Mouse (Mus musculus): ENCODE results near the gene Lgr4.

Gene Lgr4

GRCm38 (mm10) chr2:109953048-109953717, 35.7 kb downstream of the Lgr4 start:
- DNase-seq: no peak

DNA sequence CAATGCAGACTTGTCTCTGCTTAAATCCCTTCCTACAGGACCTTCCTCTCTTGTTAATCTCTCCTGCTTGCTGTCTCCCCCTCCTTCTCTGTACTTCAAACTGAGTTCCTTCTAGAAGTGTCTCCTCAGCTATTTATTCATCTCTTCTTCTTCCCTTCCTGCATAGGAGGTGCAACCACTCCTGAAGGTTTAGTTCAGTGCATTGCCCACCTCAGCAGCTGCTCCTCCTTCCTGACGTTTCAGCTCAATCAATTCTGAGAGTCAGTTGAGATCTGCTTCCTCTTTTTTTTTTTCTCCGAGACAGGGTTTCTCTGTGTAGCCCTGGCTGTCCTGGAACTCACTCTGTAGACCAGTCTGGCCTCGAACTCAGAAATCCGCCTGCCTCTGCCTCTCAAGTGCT, 36.4 kb downstream of the Lgr4 start:
- no peak for DNase-seq

GRCm38 (mm10) chr2:109955060-109955459, 37.6 kb downstream of the Lgr4 start:
- no peak for DNase-seq

GRCm38 (mm10) chr2:109955910-109956309, 38.5 kb downstream of the Lgr4 start:
- no peak for DNase-seq

- DNase-seq: no peak
These were observed 39.3 kb downstream of the Lgr4 start for GRCm38 (mm10) chr2:109956785-109957184.

DNA sequence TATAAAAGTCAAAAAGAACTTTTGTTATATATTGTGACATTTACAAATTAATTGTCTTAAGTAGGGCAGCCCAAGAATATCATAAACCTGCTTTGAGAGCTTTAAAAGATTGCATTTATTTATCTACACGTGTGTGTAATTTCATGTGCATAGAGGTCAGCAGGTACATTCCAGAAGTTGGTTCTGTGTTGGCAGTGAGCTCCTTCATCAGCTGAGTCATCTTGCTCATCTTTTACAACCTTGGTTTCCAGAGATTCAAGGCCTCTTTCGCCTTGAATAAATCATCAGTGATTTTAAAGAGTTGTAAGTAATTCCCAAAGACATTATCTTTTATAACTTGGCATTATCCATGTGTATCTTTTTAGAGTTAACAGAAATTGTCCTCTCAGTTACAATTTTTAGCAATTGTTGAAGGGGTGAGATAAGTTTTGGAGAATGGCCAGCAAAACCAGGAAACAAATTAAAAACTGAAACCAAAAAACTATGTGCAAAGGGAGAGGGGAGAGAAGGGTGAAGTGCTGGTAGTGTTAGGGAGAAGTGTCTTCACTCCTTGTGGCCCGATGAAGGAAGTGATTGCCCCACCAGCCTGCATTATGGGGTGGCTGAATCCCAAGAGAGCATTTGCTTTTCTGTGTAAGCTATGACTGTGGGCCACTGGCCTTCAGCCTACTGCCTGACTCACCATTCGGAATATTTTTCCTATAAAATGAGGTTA, 41.4 kb downstream of the Lgr4 start:
- no peak for DNase-seq

DNA sequence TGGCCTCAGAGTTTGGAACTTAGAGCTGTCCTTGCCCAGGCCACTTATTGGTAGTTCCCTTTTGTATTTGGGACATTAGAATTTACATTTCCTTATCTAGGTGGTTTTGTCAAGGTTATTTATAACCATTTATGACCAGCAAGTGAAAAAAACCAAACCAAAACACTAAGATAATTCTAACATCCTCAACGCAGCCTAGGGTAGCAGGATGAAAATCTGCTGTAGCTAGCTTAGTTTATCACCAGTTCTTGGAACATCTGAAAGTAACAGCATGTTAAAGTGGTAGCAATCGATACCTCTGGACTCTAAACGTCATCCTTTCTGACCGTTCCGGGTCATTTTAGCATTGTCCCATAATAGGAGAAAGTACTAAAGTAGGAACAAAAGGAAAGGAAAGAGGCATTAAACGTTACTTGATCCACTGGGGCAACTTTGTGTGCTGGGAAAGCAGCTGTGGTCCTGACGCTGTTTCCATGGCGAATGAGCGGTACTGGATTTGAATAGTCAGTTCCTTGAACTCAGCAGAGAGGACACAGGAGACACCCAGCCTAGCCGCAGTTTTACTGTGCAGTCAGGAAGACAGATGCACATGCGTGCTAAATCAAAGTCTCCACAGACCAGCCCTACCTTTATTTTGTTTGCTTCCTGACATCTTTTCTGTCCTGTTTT, 42.1 kb downstream of the Lgr4 start:
- DNase-seq: no peak

GRCm38 (mm10) chr2:109960246-109960645, 42.8 kb downstream of the Lgr4 start:
- DNase-seq: no peak

GRCm38 (mm10) chr2:109961174-109961573, 43.7 kb downstream of the Lgr4 start:
- DNase-seq: no peak

DNA sequence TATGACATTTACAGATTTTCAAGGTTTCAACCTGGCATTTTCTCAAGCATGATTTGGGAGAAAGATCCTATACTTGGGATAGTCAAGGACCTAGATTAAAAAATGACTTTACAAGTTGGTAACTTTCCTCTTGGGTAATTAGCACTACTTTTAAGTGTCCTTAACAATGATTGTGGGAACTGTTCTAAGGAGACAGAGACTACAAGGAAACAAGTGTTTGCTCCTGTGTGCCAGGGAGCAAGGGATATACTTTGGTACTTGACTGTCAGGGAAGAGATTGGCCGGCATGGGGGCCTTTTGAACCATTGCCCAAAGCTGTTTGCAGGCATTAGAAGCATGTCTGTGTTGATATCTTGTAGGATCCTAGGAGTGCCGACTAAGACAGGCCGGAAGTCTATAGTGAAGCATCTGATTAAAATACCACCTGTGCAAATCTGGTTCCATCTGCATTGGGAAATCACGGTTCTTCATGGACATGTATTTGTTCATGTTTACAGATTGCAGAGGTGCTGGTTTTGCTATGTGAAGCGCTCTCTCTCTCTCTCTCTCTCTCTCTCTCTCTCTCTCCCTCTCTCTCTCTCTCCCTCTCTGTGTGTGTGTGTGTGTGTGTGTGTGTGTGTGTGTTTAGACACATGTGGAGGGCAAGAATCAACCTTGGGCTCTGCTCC, 46.3 kb downstream of the Lgr4 start:
- DNase-seq: no peak

GRCm38 (mm10) chr2:109965753-109966420, 48.4 kb downstream of the Lgr4 start:
- no peak for DNase-seq

DNA sequence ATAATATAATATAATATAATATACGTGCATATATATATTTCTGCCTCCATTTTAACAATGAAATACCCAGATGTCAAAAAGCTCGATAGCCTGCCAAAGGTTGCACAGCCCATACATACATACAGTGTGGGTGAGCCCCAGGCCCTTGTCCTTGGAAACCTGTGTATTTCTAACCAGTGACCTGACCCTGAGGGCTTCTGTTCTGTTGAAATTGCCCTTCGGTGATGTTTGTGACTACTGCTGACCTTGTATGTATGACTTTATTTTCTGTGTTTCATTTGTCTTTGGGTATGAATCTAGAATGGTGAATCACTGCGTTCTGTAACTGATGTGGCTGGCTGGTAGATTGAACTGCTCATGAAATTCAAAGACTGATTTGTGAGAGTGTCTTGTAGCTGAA, 49.4 kb downstream of the Lgr4 start:
- DNase-seq: no peak

DNA sequence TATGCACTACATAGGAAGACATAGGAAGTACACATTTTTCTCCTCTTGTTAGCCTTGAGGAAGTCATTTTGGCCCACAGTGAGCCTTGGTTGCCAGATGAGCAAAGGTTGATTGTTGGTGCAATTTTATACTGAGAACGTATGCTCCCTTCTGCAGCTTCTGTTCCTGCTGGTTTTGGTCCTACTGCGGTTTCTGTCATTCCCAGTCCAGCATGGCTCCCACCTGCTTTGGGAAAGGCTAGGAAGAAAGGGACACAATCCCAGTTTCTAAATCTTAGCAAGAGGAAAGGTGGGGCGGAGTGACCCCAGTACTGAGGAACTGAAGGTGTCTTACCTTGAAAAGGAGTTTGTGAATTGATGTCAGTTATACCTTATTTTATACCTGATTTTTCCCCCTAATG, 51.9 kb downstream of the Lgr4 start:
- no peak for DNase-seq

DNA sequence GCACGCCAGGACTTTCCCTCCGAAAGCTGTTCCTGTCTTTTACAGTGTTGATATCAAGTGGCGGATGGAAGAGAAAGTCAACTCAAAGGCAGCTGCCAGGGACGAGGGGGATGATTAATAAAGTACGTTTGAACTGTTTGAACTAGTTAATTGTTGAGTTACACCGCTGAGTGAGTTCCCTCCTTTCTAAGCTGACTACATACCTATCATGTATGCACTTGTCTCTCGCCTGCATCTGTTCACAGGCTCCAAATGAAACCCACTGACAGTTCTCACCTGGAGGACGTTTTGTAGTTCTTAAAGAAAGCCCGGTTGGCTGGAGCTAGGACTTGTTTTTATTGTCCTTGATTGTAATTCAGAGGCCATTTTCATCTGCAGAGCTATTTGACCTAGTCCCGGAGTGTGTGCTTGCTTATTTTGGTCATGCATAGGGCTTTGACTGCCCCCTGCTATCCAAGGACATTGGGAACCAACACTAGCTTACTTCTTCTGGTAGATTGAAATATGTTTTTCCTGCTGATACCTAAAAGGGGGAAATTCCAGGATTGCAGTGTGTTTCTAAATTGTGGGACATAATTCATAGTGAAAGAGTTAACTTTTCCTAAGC, 52.6 kb downstream of the Lgr4 start:
- DNase-seq: no peak

DNA sequence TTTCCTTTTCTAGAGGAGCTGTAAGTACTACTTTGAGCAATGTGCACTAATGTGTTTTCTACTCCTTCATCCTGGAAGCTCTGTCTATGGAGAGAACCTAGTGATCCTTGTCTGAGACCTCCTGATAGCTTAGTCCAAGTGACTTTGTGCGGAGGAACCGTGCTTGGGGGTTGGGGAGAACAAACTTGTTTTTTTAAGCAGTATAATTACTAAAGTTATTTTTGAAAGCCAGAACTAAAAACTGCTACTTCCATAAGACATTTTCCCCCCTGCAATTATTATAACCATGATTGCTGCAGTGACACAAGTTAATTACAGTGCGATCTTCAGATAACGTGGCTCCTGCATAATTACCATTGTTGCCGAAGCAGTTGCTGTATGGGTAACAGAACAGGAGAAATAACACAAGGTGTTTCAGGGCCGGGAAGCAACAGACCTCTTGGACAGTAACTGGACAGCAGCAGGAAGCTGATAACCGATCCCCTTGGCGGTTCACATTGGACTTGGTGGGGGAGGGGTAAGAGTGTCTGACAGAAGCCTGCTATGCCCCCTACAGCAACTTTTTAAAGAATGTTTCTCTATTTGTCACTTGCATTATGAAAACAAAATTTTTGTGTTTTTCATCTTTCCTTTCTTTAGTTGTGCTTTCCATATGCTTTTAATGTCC, 53.4 kb downstream of the Lgr4 start:
- DNase-seq: no peak

DNA sequence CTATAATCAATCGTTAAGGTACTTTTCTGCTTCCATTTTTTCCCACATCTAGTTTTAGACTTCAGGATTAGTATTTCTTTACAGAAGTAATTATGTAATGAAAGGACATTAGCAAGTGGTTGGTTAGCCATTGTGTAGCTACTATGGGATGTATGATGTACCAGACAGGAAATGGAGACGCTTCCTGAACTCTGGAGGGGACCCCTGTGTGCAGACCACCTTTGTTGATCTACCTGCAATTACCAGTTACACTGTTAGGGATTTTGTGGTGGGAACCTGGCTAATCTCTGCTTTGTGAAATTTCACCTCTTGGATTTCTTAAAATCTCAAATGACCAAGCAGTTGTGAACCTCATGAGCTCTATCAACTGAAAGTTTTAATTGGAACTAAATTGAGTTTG, 54.9 kb downstream of the Lgr4 start:
- DNase-seq: no peak

- DNase-seq: no peak
These were observed 55.5 kb downstream of the Lgr4 start for GRCm38 (mm10) chr2:109972922-109973321.

DNA sequence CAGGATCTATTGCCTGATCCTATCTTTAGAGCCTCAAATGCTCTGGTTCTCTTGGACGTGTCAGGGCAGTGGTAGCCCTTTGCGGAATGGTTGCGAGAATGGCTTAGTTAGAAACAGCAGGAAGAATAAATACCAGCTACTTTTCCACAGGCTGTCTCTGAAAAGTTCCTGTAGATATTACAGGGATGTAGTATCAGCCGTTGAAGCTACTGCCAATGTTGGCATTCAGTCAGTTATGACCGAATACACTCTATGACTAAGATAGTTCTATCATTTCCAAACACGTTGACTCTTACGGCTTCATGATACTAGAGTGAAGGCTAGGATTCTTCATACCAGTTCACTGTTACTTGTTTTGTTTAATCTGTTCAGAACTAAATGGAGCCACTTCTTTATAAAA, 57.4 kb downstream of the Lgr4 start:
- no peak for DNase-seq

GRCm38 (mm10) chr2:109976181-109976580, 58.7 kb downstream of the Lgr4 start:
- DNase-seq: no peak

DNA sequence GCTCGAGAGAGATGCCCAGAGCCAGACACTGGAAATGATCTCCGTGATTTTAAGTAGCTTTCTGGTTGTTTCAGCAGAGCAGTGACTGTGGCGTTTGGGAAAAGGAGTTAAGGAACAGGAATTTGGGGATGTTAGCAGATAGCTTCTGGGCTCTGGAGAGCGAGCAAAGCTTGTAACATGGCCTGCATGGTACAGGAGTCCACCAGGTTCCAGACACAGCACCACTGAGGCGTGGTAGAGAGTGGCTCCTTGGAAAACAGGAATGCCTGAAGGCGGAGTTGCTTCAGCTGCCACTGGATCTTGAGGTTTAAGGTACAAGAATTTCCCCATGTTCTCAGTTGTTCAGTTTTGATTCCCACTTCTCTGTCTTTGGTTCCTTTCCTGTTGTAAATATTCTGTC, 59.9 kb downstream of the Lgr4 start:
- DNase-seq: no peak

- no peak for DNase-seq
These were observed 61.8 kb downstream of the Lgr4 start for GRCm38 (mm10) chr2:109979209-109979608.

DNA sequence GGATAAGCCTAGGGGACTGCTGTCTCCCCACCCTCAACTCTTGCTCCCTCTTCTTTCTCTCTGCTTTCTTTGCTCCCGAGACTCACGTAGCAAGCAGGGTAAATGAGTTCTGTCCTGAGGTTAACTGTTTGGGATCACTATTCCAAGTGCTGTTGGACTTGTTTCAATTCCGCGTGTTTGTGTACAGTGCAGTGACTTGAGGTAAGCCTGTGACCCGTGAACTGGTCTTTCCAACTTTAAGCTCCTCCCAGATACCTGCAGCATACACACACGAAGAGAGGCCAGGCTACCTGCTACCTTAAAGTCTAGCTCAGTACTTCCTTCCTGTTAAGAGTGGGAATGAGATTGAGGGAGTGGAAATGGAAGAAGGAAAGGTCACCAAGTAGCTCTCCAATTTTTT, 66.0 kb downstream of the Lgr4 start:
- DNase-seq: no peak

Data from cerebellum, adult 8-10 months (tissue).